Mouse (Mus musculus) spleen, embryonic (tissue): ENCODE measurements at regions not wholly inside any gene's neighbourhood (a gene's known extent, or its start where the extent isn't known, plus 50 kb on each side); places are given as distances from the start of the nearest gene placed in this dataset.

ENCODE experiments used
- CTCF ChIA-PET: fragments of 350-600 bp; sonication (Branson Sonifier 250); formaldehyde crosslinking; loops from one replicate; lab custom pipeline; 2022; lab: Charles Lee

DNA sequence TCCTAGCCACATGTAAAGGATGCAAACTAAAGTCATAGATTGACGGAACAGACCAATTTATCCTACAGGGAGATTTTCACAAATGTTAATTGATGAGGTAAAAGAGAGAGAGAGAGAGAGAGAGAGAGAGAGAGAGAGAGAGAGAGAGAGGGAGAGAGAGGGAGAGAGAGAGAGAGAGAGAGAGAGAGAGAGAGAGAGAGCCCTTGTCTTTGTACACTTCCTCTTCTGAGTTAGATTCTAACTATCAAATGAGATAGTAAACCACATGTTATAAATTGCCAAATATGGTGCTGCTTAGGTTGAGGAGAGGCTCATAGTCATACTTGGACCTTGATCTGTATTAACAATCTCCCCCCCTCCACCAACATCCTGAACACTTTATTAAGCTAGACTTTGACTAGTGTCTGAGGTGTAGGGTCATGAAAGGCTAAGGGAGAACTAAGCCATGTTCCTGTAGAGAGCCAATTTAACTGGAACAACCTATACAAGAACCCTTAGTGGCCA lies 1412.2 kb downstream of the Gsdmc2 start:
- CTCF ChIA-PET, result no interaction called here

- CTCF ChIA-PET, result interaction anchor here (0.7 kb wide), 1 partner anchor 148 kb away, joined by 6 read pairs; no protein-coding TSS in a partner anchor
Measured at GRCm38 (mm10) chr15:62431150-62431678, 1413.8 kb downstream of the Gsdmc2 start.

GRCm38 (mm10) chr15:62422995-62423394 lies 1422.0 kb downstream of the Gsdmc2 start:
- CTCF ChIA-PET, result no interaction called here

DNA sequence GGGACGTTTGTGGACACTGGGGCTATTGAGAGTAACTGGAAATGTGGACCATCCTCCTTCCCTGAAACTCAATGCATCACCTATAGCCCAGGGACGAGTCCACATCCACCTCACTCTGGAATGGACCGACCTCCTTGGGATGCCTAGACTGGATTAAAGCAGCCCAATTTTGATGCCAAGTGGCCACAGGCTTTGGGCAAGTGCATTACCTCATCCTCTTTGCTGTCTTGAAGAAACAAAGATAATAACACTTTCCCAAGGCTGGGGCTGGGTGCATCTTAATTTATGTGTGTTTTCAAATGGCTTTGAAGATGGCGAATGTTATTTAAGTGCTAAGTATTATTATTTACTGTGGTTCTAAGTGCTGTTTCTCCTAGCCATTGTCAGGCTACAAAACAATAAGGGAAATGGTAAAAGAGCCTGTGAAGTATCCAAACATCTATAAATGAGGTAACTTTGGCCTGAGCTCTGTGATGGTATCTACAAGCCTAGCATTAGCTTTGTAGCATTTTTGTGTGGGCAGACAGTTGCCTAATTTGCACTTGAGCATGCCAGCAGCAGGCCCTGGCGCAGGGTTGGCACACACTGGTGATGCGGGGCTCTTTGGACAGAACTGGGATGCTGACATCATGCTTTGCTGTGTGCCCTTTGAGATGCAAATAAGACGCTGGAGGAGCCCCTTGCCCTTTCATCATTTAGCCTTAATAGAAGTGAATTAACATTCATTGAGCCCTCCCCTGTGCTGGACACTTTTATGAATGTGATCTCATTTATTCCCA lies 1423.7 kb downstream of the Gsdmc2 start:
- CTCF ChIA-PET, result no interaction called here

DNA sequence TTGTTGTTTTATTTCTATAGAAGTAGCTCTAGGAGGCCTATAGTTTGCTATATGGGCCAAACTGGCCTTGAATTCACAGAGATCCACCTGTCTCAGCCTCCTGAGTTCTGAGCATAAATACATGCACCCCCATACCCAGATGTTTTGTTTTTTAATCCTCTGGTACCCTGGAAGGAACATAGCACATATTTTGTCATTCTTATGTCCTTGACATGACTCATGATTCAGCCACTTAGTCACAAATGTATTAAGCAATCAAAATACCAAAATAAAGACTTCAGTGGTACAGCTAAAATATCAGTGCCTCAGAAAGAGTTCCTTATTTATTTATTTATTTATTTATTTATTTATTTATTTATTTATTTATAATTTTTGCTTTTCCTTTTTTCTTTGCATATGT lies 1428.3 kb downstream of the Gsdmc2 start:
- CTCF ChIA-PET, result no interaction called here

DNA sequence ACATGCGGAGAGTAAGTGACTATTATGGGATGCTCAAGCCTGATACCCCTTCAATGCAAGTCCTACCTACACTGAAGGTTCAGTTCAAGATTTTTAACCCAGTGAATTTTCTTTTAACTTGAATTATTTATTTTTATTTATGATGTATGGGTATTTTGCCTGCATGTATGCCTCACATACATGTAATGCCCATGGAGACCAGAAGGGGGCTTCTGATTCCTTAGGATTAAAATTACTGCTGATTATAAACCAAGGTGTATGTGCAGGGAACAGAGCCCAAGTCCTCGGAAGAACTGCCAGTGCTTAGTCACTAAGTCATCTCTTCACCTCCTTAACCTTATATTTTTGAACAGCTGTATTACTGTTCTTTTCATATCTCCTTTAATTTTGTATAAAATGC lies 1431.3 kb downstream of the Gsdmc2 start:
- CTCF ChIA-PET, result no interaction called here

DNA sequence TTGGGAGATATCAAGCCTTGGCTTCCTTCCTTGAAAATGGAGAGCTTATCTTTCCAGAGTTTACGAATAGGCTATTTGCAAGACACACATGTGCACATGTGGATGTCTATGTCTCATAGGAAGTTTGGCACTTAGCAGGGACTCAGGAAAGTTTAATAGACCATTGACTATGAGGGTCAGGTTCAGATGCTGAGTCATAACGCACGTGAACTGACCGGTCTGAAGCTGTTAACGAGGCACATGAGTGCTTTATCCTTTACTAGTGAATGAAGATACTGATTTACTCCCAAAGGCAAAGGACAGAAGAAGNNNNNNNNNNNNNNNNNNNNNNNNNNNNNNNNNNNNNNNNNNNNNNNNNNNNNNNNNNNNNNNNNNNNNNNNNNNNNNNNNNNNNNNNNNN lies 1442.8 kb downstream of the Gsdmc2 start:
- CTCF ChIA-PET, result no interaction called here

GRCm38 (mm10) chr15:62400984-62401609 lies 1443.9 kb downstream of the Gsdmc2 start:
- CTCF ChIA-PET, result no interaction called here

DNA sequence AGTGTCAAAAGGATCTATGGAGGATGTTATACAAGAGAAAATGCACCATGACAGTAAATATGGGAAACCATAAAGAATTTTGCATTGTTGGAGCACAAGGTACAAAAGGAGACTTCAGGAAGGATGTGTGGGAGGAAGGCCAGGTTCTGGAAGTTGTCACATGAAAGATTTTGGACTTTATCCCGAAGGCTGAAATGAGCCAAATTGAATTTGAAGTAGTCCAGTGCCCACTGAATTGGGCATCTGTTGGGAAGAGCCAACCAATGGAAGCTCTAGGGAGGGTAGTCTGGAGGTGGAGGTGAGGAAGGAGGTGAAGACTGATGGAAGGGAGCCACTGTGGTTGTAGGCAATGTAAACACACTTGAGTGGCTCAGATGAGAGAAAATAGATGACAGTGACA lies 1445.6 kb downstream of the Gsdmc2 start:
- CTCF ChIA-PET, result no interaction called here

DNA sequence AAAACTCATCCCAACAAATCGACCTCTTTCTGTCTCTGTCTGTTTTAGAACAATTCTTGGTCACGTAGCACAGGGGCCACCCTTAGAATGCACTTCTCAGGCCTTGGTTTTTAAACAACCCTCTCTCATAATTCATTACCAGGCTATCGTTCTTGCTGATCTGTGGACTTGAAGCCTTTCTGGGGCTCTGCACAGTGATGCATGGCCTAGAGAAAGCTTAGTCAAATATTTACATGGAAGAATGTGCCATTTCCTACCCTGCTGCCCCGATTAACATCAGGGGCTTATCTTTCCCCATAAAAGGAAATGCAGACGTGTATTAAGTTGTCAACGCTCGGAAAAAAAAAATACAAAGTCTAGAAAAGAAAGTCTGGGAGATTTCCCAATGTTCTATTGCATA lies 1448.0 kb downstream of the Gsdmc2 start:
- CTCF ChIA-PET, result no interaction called here

- CTCF ChIA-PET, result interaction anchor here (1.2 kb wide), 1 partner anchor 17 kb away, joined by 3 read pairs; no protein-coding TSS in a partner anchor
Measured at GRCm38 (mm10) chr15:62395377-62395776, 1449.6 kb downstream of the Gsdmc2 start.

DNA sequence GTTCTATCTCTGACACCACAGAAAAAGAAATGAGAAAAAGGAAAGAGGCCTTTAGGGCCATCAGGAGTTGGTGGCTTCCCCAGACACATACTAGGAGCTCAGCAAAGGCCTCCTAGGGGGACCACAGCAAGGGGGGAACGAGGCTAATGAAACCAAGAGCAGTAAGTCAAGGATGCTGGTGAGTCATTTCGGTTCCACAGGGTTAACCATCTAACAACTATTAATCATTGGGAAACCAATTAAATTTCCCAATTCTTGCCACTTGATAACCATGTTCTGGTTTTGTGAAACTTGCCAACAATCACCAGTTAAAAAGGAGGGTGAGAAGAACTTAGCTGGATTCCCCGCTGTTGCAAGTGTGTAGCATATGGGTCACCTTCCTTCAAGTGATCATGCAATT lies 1451.6 kb downstream of the Gsdmc2 start:
- CTCF ChIA-PET, result no interaction called here

GRCm38 (mm10) chr15:62392839-62393238 lies 1452.1 kb downstream of the Gsdmc2 start:
- CTCF ChIA-PET, result no interaction called here

- CTCF ChIA-PET, result interaction anchor here (0.5 kb wide), 1 partner anchor 17 kb away, joined by 15 read pairs; no protein-coding TSS in a partner anchor
Measured at GRCm38 (mm10) chr15:62392381-62392780, 1452.6 kb downstream of the Gsdmc2 start.

GRCm38 (mm10) chr15:62389431-62390105 lies 1455.4 kb downstream of the Gsdmc2 start:
- CTCF ChIA-PET, result no interaction called here

- CTCF ChIA-PET, result interaction anchor here (0.6 to 0.7 kb wide), 3 partner anchors 12 to 241 kb away, joined by 3 read pairs; no protein-coding TSS in a partner anchor
Measured at GRCm38 (mm10) chr15:62382233-62382632, 1459.4 kb upstream of the A1bg start.

GRCm38 (mm10) chr15:62374641-62375040 lies 1451.8 kb upstream of the A1bg start:
- CTCF ChIA-PET, result interaction anchor here (0.7 kb wide), 1 partner anchor 17 kb away, joined by 15 read pairs; no protein-coding TSS in a partner anchor

- CTCF ChIA-PET, result interaction anchor here (0.6 kb wide), 1 partner anchor 17 kb away, joined by 3 read pairs; no protein-coding TSS in a partner anchor
Measured at GRCm38 (mm10) chr15:62361171-62361570, 1438.4 kb upstream of the A1bg start.

DNA sequence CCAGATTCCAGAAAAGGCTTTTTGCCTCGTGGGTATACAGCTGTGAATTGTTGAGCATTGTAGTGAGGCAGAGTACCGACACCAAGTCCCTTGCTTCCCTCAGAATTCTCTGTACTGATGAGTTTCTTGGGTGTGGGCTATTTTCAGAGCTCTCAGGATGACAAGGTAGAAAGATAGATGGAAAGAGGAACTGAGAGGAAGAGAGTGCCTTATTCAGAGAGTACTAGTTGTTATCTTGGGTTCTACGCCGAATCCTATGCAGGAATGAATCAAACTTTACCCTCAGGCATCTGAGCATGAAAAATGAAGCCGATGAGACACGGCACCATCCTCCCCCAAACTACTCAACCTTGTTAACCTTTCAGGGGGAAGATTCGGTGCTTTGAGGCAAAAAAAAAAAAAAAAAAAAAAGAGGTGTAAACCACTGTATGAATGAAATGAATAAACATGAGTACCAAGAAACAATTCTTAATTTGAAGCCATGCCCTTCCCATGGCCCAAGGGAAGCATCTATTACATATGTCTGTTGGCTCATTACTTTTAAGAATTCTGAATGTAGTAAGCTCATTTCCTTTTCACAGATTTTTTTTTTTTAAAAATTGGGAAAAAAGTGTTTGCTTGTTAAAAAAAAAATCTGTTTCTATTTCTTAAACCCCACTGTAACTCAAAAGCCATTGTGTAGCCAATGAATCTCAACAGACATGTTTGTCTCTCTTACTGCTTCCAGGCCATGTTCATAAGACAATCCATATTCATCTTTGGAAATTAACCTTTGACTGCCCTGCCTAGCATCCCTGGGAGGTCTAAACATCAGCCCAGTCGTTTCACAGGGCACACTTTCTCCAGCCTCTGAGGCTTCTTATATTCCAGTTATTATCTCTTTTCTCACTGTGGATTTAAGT lies 1435.8 kb upstream of the A1bg start:
- CTCF ChIA-PET, result no interaction called here

DNA sequence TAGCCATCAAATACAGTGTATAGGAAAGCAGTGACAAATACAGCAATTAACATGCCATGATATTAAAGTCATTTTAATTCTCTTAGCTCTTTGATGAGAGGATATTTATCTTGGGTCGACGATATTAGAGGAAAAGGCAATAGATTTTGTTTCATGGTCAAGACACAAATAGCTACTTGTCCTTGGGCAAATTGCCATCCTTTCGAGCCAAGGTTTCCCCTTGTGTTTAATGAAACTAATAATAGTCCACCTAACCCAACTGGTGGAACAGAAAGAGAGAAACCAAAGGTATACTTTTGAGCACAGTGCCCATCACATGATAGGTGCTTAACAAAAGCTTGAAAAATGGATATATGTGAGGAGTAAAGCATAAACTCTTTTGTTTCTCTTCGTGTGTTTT lies 1431.0 kb upstream of the A1bg start:
- CTCF ChIA-PET, result interaction anchor here (0.6 kb wide), 1 partner anchor 80 kb away, joined by 3 read pairs; no protein-coding TSS in a partner anchor
